Mouse (Mus musculus): ENCODE results near the gene Scaf4. TPM values are rescaled to one million over a fixed set of nuclear protein-coding genes. Genes with fewer than 3 reads are reported as not detected.
A peak's percentile ranks its signal among the peaks of the same experiment; 100 is the strongest.

Scaf4 gene
- polyA plus RNA-seq, 1 experiment from 2014 or later: 23.4 TPM

- Histone ChIP-seq H3K9ac (no peak overlapping the region), H3K4me1 (no peaks in the 10 kb centered on the region), H3K27ac (no peak overlapping the region), H3K27me3 (no peaks in the 10 kb centered on the region), H3K9me3 (no peaks in the 10 kb centered on the region), H3K36me3 (no peaks in the 10 kb centered on the region), H3K4me3 (no peak overlapping the region), H3K4me2 (no peak overlapping the region)
- WGBS: 51% methylated on average over 3 of the region's 3 CpGs
- ATAC-seq (ENCODE audit: insufficient number of reproducible peaks, low FRiP score, low TSS enrichment, low read depth): no peak
These were observed 25.5 kb upstream of the Scaf4 start for GRCm38 (mm10) chr16:90309784-90310183.

- Histone ChIP-seq H3K4me3 (no peak overlapping the region), H3K27me3 (no peaks in the 10 kb centered on the region), H3K9me3 (no peaks in the 10 kb centered on the region), H3K4me1 (no peaks in the 10 kb centered on the region), H3K9ac (no peak overlapping the region), H3K4me2 (no peak overlapping the region), H3K36me3 (no peaks in the 10 kb centered on the region), H3K27ac (no peak overlapping the region)
- peak; percentile 76; the same call in 1 of the 2 replicates for ATAC-seq (ENCODE audit: insufficient number of reproducible peaks, low FRiP score, low TSS enrichment, low read depth)
- 94% methylated on average over 2 of the region's 2 CpGs for WGBS
These were observed 19.6 kb upstream of the Scaf4 start for GRCm38 (mm10) chr16:90303988-90304299.

- 0 out of 2 replicates have a peak, but pooled peaks cover 4% of the 10 kb centered on the region for H3K4me1 ChIP-seq
- ATAC-seq (ENCODE audit: insufficient number of reproducible peaks, low FRiP score, low TSS enrichment, low read depth): peak; percentile 57; the same call in 1 of the 2 replicates
- H3K9ac ChIP-seq: no peak overlapping the region
- H3K27ac ChIP-seq: no peak overlapping the region
- H3K9me3 ChIP-seq: no peaks in the 10 kb centered on the region
- WGBS: 70% methylated on average over 9 of the region's 9 CpGs
- no peaks in the 10 kb centered on the region for H3K27me3 ChIP-seq
- no peak overlapping the region for H3K4me3 ChIP-seq
- no peaks in the 10 kb centered on the region for H3K36me3 ChIP-seq
- H3K4me2 ChIP-seq: no peak overlapping the region
These were observed 19.1 kb upstream of the Scaf4 start for GRCm38 (mm10) chr16:90303286-90303987.

GRCm38 (mm10) chr16:90301706-90302105 is 17.4 kb upstream of the Scaf4 start:
- Histone ChIP-seq H3K4me1 (peaks cover 9% of the 10 kb centered on the region; the same call in 1 of the 2 replicates), H3K9me3 (no peaks in the 10 kb centered on the region), H3K4me3 (no peak overlapping the region), H3K9ac (no peak overlapping the region), H3K36me3 (no peaks in the 10 kb centered on the region), H3K27ac (no peak overlapping the region), H3K4me2 (no peak overlapping the region), H3K27me3 (no peaks in the 10 kb centered on the region)
- 86% methylated on average over 10 of the region's 10 CpGs for WGBS
- no peak for ATAC-seq (ENCODE audit: insufficient number of reproducible peaks, low FRiP score, low TSS enrichment, low read depth)

- H3K27me3 ChIP-seq: no peaks in the 10 kb centered on the region
- WGBS: 91% methylated on average over 11 of the region's 11 CpGs
- no peaks in the 10 kb centered on the region for H3K36me3 ChIP-seq
- H3K9me3 ChIP-seq: no peaks in the 10 kb centered on the region
- no peak overlapping the region for H3K4me3 ChIP-seq
- no peak for ATAC-seq (ENCODE audit: insufficient number of reproducible peaks, low FRiP score, low TSS enrichment, low read depth)
- H3K9ac ChIP-seq: no peak overlapping the region
- no peak overlapping the region for H3K27ac ChIP-seq
- no peak overlapping the region for H3K4me2 ChIP-seq
- peaks cover 9% of the 10 kb centered on the region; the same call in 1 of the 2 replicates for H3K4me1 ChIP-seq
These were observed 16.6 kb upstream of the Scaf4 start for GRCm38 (mm10) chr16:90300896-90301295.

- no peak overlapping the region for H3K27ac ChIP-seq
- no peak for ATAC-seq (ENCODE audit: insufficient number of reproducible peaks, low FRiP score, low TSS enrichment, low read depth)
- H3K27me3 ChIP-seq: no peaks in the 10 kb centered on the region
- no peak overlapping the region for H3K9ac ChIP-seq
- no peak overlapping the region for H3K4me2 ChIP-seq
- H3K9me3 ChIP-seq: no peaks in the 10 kb centered on the region
- H3K4me3 ChIP-seq: no peak overlapping the region
- no peaks in the 10 kb centered on the region for H3K36me3 ChIP-seq
- peaks cover 9% of the 10 kb centered on the region; the same call in 1 of the 2 replicates for H3K4me1 ChIP-seq
These were observed 15.3 kb upstream of the Scaf4 start for GRCm38 (mm10) chr16:90299591-90299990.

GRCm38 (mm10) chr16:90298426-90299300 is 14.4 kb upstream of the Scaf4 start:
- H3K4me2 ChIP-seq: no peak overlapping the region; the same call in 1 of the 2 replicates
- ATAC-seq (ENCODE audit: insufficient number of reproducible peaks, low FRiP score, low TSS enrichment, low read depth): no peak

GRCm38 (mm10) chr16:90297479-90298425 is 13.4 kb upstream of the Scaf4 start:
- Histone ChIP-seq H3K4me3 (no peak overlapping the region), H3K9me3 (no peaks in the 10 kb centered on the region)

More at GRCm38 (mm10) chr16:90298426-90299300, 14.4 kb upstream of the Scaf4 start:
- 15% methylated on average over 21 of the region's 21 CpGs for WGBS
- H3K27me3 ChIP-seq: no peaks in the 10 kb centered on the region
- no peak overlapping the region for H3K4me3 ChIP-seq
- no peaks in the 10 kb centered on the region for H3K36me3 ChIP-seq
- H3K4me1 ChIP-seq: peaks cover 9% of the 10 kb centered on the region; the same call in 1 of the 2 replicates
- H3K9ac ChIP-seq: no peak overlapping the region
- H3K27ac ChIP-seq: no peak overlapping the region
- no peaks in the 10 kb centered on the region for H3K9me3 ChIP-seq

GRCm38 (mm10) chr16:90291675-90292074 is 7.4 kb upstream of the Scaf4 start:
- no peaks in the 10 kb centered on the region for H3K36me3 ChIP-seq
- no peaks in the 10 kb centered on the region for H3K27me3 ChIP-seq
- H3K27ac ChIP-seq: no peak overlapping the region
- H3K4me1 ChIP-seq: 0 out of 2 replicates have a peak, but pooled peaks cover 3% of the 10 kb centered on the region
- no peak for ATAC-seq (ENCODE audit: insufficient number of reproducible peaks, low FRiP score, low TSS enrichment, low read depth)
- 30% methylated on average over 6 of the region's 6 CpGs for WGBS
- no peak overlapping the region for H3K4me2 ChIP-seq
- no peaks in the 10 kb centered on the region for H3K9me3 ChIP-seq
- H3K9ac ChIP-seq: no peak overlapping the region
- no peak overlapping the region for H3K4me3 ChIP-seq

More at GRCm38 (mm10) chr16:90297479-90298425, 13.4 kb upstream of the Scaf4 start:
- WGBS: 26% methylated on average over 21 of the region's 22 CpGs
- no peaks in the 10 kb centered on the region for H3K36me3 ChIP-seq
- H3K27ac ChIP-seq: no peak overlapping the region
- H3K4me1 ChIP-seq: peaks cover 9% of the 10 kb centered on the region; the same call in 1 of the 2 replicates
- no peak overlapping the region; the same call in 1 of the 2 replicates for H3K4me2 ChIP-seq
- H3K9ac ChIP-seq: no peak overlapping the region
- H3K27me3 ChIP-seq: no peaks in the 10 kb centered on the region
- no peak for ATAC-seq (ENCODE audit: insufficient number of reproducible peaks, low FRiP score, low TSS enrichment, low read depth)

- no peak overlapping the region for H3K27ac ChIP-seq
- H3K9ac ChIP-seq: no peak overlapping the region
- no peaks in the 10 kb centered on the region for H3K36me3 ChIP-seq
- H3K4me3 ChIP-seq: no peak overlapping the region
- no peaks in the 10 kb centered on the region for H3K9me3 ChIP-seq
- no peaks in the 10 kb centered on the region for H3K27me3 ChIP-seq
- 0 out of 2 replicates have a peak overlapping the region, but pooled peaks have one; percentile 0 for H3K4me2 ChIP-seq
- 0 out of 2 replicates have a peak, but pooled peaks cover 3% of the 10 kb centered on the region for H3K4me1 ChIP-seq
- ATAC-seq (ENCODE audit: insufficient number of reproducible peaks, low FRiP score, low TSS enrichment, low read depth): no peak
- 56% methylated on average over 9 of the region's 9 CpGs for WGBS
These were observed 6.7 kb upstream of the Scaf4 start for GRCm38 (mm10) chr16:90290962-90291361.

GRCm38 (mm10) chr16:90284916-90285315 is 613 bp upstream of the Scaf4 start:
- Histone ChIP-seq H3K9me3 (no peaks in the 10 kb centered on the region), H3K4me2 (peak overlapping the region; percentile 76), H3K4me3 (peak overlapping the region; percentile 100), H3K9ac (peak overlapping the region; percentile 58), H3K27me3 (no peaks in the 10 kb centered on the region), H3K27ac (peak overlapping the region; percentile 95), H3K4me1 (peaks cover 38% of the 10 kb centered on the region), H3K36me3 (no peaks in the 10 kb centered on the region)
- WGBS: 5% methylated on average over 15 of the region's 15 CpGs
- ATAC-seq (ENCODE audit: insufficient number of reproducible peaks, low FRiP score, low TSS enrichment, low read depth): no peak
